Mouse (Mus musculus) neural tube, embryonic 13.5 days (tissue): ENCODE data around the gene Olfr1347. TPM values are rescaled to one million over a fixed set of nuclear protein-coding genes. Genes with fewer than 3 reads are reported as not detected.

ENCODE experiments used
- ATAC-seq: fragments of 200-750 bp; cut with Nextera tagmentation; 2 replicates; pipeline ENCODE4 v1.8.0; 2017; ENCODE audit warnings: low read depth, mild to moderate bottlenecking, moderate TSS enrichment, moderate library complexity
- H3K27ac ChIP-seq: fragments of 300-500 bp; sonication (generic); replicated peaks from 2 replicates; pipeline ENCODE4 v1.5.1; 2015; ENCODE audit warnings: moderate library complexity, mild to moderate bottlenecking, inconsistent platforms
- H3K27me3 ChIP-seq: fragments of 300-500 bp; sonication (generic); 2 replicates; pipeline ENCODE4 v1.6.1; 2015; ENCODE audit warnings: mild to moderate bottlenecking, inconsistent platforms
- H3K36me3 ChIP-seq: fragments of 300-500 bp; sonication (generic); 2 replicates; pipeline ENCODE4 v1.6.1; 2015; ENCODE audit warnings: mild to moderate bottlenecking, inconsistent platforms
- H3K4me1 ChIP-seq: fragments of 300-500 bp; sonication (generic); replicated peaks from 2 replicates; pipeline ENCODE4 v1.6.1; 2015; ENCODE audit warnings: inconsistent platforms
- H3K4me2 ChIP-seq: fragments of 300-500 bp; sonication (generic); 2 replicates; pipeline ENCODE4 v1.6.1; 2015; ENCODE audit warnings: inconsistent platforms, mild to moderate bottlenecking, moderate library complexity
- H3K4me3 ChIP-seq: fragments of 300-500 bp; sonication (generic); 2 replicates; pipeline ENCODE4 v1.5.1; 2015; ENCODE audit warnings: mild to moderate bottlenecking, inconsistent platforms
- H3K9ac ChIP-seq: fragments of 300-500 bp; sonication (generic); 2 replicates; pipeline ENCODE4 v1.6.1; 2015; ENCODE audit warnings: moderate library complexity, mild to moderate bottlenecking, inconsistent platforms
- H3K9me3 ChIP-seq: fragments of 300-500 bp; sonication (generic); 2 replicates; pipeline ENCODE4 v1.6.1; 2016; ENCODE audit warnings: inconsistent platforms
- WGBS: fragments of 180-500 bp; shearing (Covaris S2); methylation state at CpG from one replicate; pipeline ENCODE4 v1.1.7; 2015; 5-methylcytosine and 5-hydroxymethylcytosine counted together
- polyA plus RNA-seq: library from polyadenylated mRNA; unstranded; fragments of >200 nt; fragmentation: Nextera tagmentation; extraction: Ambion mirVana; gene quantifications from 2 replicates; pipeline ENCODE4 v1.2.1, GENCODE M21; 2015

Gene Olfr1347
- polyA plus RNA-seq, 1 experiment from 2014 or later, result not detected

DNA sequence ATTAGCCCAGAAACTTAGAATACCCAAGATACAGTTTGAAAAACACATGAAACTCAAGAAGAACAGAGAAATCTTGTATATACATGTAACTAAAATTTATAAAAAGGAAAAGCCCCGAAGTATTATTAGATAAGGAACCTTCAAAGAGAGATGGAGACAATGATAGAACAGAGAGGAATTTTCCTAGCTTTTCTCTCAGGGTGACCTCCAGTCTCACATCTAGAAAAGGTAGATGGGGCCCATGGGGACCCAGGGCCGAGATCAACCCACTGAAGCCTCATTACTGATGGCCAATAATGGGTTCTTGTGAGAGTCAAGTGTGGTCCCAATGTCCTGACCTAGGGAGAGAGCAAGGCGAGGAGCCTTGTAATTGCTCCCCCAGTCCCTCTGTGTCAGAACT lies 61.2 kb downstream of the Olfr1347 start, which contains the start of gene Olfr1344:
TSS of gene Olfr1344 (plus strand) at position 301 of the 400 bp plus-strand sequence.
- ATAC-seq, result no peak
- no peak within 1 kb of the TSS for H3K27ac ChIP-seq
- no peaks in the 10 kb centered on the region for H3K36me3 ChIP-seq
- H3K4me1 ChIP-seq, result peaks cover 12% of the 10 kb centered on the region
- WGBS, result 80% methylated on average over 3 of the region's 3 CpGs
- no peaks in the 10 kb centered on the region for H3K9me3 ChIP-seq
- no peak within 1 kb of the TSS for H3K4me2 ChIP-seq
- H3K9ac ChIP-seq, result no peak within 1 kb of the TSS
- no peaks in the 10 kb centered on the region for H3K27me3 ChIP-seq
- no peak within 1 kb of the TSS for H3K4me3 ChIP-seq

Other genes starting within 250 kb of the Olfr1347 start
- gene Epp13, start 247.0 kb downstream of the Olfr1347 start, polyA plus RNA-seq, result not detected in 2 replicates
- gene Zfp667, start 213.2 kb downstream of the Olfr1347 start, polyA plus RNA-seq, result 17.7 and 17.8 TPM in 2 replicates
- 10.4 and 14.0 TPM in 2 replicates for gene Zfp583, start 168.5 kb downstream of the Olfr1347 start, polyA plus RNA-seq
- gene Gm3854, start 156.0 kb downstream of the Olfr1347 start, polyA plus RNA-seq, result 6.7 and 7.4 TPM in 2 replicates
- gene Zfp78, start 136.5 kb downstream of the Olfr1347 start, polyA plus RNA-seq, result 3.5 and 4.5 TPM in 2 replicates
- gene Zfp28, start 116.5 kb downstream of the Olfr1347 start, polyA plus RNA-seq, result 12.0 and 15.1 TPM in 2 replicates
- gene Smim17, start 101.0 kb downstream of the Olfr1347 start, polyA plus RNA-seq, result 2.8 and 3.2 TPM in 2 replicates
- gene Gm20715, start 89.5 kb downstream of the Olfr1347 start, polyA plus RNA-seq, result not detected in 2 replicates
- gene Olfr1344, start 61.1 kb downstream of the Olfr1347 start, polyA plus RNA-seq, result 0.10 TPM in 1 of 2 replicates, not detected in the other
- gene Olfr1336, start 43.6 kb downstream of the Olfr1347 start, polyA plus RNA-seq, result not detected in 2 replicates
- not detected in 2 replicates for gene Olfr1346, start 32.7 kb downstream of the Olfr1347 start, polyA plus RNA-seq
- not detected in 2 replicates for gene Olfr5, start 12.8 kb downstream of the Olfr1347 start, polyA plus RNA-seq
- gene Olfr1348, start 9.0 kb upstream of the Olfr1347 start, polyA plus RNA-seq, result not detected in 2 replicates
- gene Olfr1349, start 23.2 kb upstream of the Olfr1347 start, polyA plus RNA-seq, result not detected in 2 replicates
- gene Olfr1350, start 65.1 kb upstream of the Olfr1347 start, polyA plus RNA-seq, result not detected in 2 replicates
- gene Zim1, start 196.7 kb upstream of the Olfr1347 start, polyA plus RNA-seq, result 2.6 and 3.0 TPM in 2 replicates
- gene Peg3, start 230.7 kb upstream of the Olfr1347 start, polyA plus RNA-seq, result 65.2 and 87.1 TPM in 2 replicates
- 19.1 and 20.6 TPM in 2 replicates for gene Usp29, start 230.8 kb upstream of the Olfr1347 start, polyA plus RNA-seq